Mouse (Mus musculus): ENCODE results near the gene Kif21a.

GRCm38 (mm10) chr15:91028962-91029361 is 20.8 kb downstream of the Kif21a start:
- TF ChIP-seq POLR2A (IDR thresholded peaks at IDR 0.05; ENCODE audit: low read depth, low read length) (no peak), CTCF (IDR thresholded peaks at IDR 0.05; ENCODE audit: extremely low read depth, insufficient read length, insufficient replicate concordance, low read depth, low read length) (no peak)
